Mouse (Mus musculus) layer of hippocampus, postnatal 25 days (tissue): ENCODE measurements around the gene Sarm1. TPM values are rescaled to one million over a fixed set of nuclear protein-coding genes. Genes with fewer than 3 reads are reported as not detected.

Experiments used
- DNase-seq, 2 experiments: peaks; one replicate each; pipeline ENCODE4 v3.0.0; 2022; ENCODE audit warnings: mixed read lengths in 2 of 2, low spot score in 1 of 2; ENCODE audit errors: extremely low spot score in 1 of 2
- total RNA-seq, 2 experiments: library from RNA; stranded (reverse); gene quantifications; 2 replicates each; pipeline ENCODE4 v1.2.3; 2021

The Sarm1 gene
- total RNA-seq, 2 experiments from 2014 or later: 39.5 to 40.8 TPM

GRCm38 (mm10) chr11:78425572-78425971 is 72.0 kb downstream of the Sarm1 start:
- DNase-seq: no peak

DNA sequence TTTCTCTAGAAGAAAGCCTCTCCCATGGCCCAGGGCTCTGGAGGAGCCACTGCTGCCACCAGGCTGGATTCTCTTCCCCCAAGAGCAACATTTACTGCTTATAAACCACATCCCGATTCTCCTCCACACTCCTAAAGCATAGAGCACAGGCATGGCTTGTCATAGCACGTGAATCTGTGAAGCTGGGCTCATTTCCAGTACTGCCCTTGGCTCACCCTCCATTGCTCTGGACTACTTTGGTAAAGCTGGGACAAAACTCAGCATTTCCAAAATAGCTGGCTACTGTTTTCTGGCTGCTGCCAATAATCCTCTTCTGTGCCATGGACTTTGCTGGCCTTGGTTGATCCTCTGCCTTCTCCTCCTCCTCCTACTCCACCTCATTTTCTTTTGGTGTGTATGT is 73.2 kb downstream of the Sarm1 start:
- no peak for DNase-seq

Other genes starting within 250 kb of the Sarm1 start
- gene 2610507B11Rik, start 236.0 kb downstream of the Sarm1 start, total RNA-seq: 100 to 1,000 TPM; 193 to 209 TPM
- gene BC030499, start 206.9 kb downstream of the Sarm1 start, total RNA-seq: 1 to 10 TPM; 4.0 to 5.6 TPM
- gene Spag5, start 196.2 kb downstream of the Sarm1 start, total RNA-seq: 1 to 10 TPM; 4.2 to 4.6 TPM
- 100 to 1,000 TPM; 852 to 862 TPM for gene Aldoc, start 174.8 kb downstream of the Sarm1 start, total RNA-seq
- gene Pigs, start 169.3 kb downstream of the Sarm1 start, total RNA-seq: 10 to 100 TPM; 62.2 to 65.8 TPM
- gene Unc119, start 154.3 kb downstream of the Sarm1 start, total RNA-seq: 10 to 100 TPM; 29.6 to 32.5 TPM
- not detected for gene Foxn1, start 111.2 kb downstream of the Sarm1 start, total RNA-seq
- gene Slc13a2, start 75.5 kb downstream of the Sarm1 start, total RNA-seq: not detected
- gene Slc46a1, start 32.1 kb downstream of the Sarm1 start, total RNA-seq: 10 to 100 TPM; 10.6 to 11.2 TPM
- gene Vtn, start 1.3 kb upstream of the Sarm1 start, total RNA-seq: 10 to 100 TPM; 57.9 to 64.0 TPM
- 1 to 10 TPM; 5.0 to 5.5 TPM for gene Sebox, start 5.7 kb upstream of the Sarm1 start, total RNA-seq
- 10 to 100 TPM; 40.7 to 44.5 TPM for gene Tmem199, start 14.4 kb upstream of the Sarm1 start, total RNA-seq
- gene Poldip2, start 14.4 kb upstream of the Sarm1 start, total RNA-seq: 100 to 1,000 TPM; 122 TPM
- gene Tnfaip1, start 38.6 kb upstream of the Sarm1 start, total RNA-seq: 10 to 100 TPM; 34.7 to 35.5 TPM
- gene Ift20, start 38.6 kb upstream of the Sarm1 start, total RNA-seq: 10 to 100 TPM; 80.0 to 83.0 TPM
- 10 to 100 TPM; 14.4 to 15.5 TPM for gene Tmem97, start 53.0 kb upstream of the Sarm1 start, total RNA-seq
- gene Nlk, start 199.6 kb upstream of the Sarm1 start, total RNA-seq: 10 to 100 TPM; 42.5 to 45.1 TPM